Mouse (Mus musculus) spleen, postnatal 10 days (tissue): ENCODE measurements around the gene Atp5j2.

Source experiments
- DNase-seq, 2 experiments: peaks; one replicate each; pipeline ENCODE4 v3.0.0; 2021 to 2022; ENCODE audit warnings: low spot score in 2 of 2

Gene Atp5j2

GRCm38 (mm10) chr5:145201321-145201991 lies 9.6 kb upstream of the Atp5j2 start, which contains the start of gene Zkscan14:
Gene Zkscan14, minus strand, starts transcription at chr5:145201868.
- peak; percentile 64 to 88 for DNase-seq

GRCm38 (mm10) chr5:145200387-145200786 lies 8.5 kb upstream of the Atp5j2 start:
- DNase-seq, result no peak

- peak; percentile 90 to 95 for DNase-seq
Observed at GRCm38 (mm10) chr5:145190875-145191798, 725 bp downstream of the Atp5j2 start.

GRCm38 (mm10) chr5:145190373-145190772 lies 1.5 kb downstream of the Atp5j2 start:
- no peak for DNase-seq

- no peak for DNase-seq
Observed at GRCm38 (mm10) chr5:145189416-145189815, 2.4 kb downstream of the Atp5j2 start.

- no peak for DNase-seq
Observed at GRCm38 (mm10) chr5:145185244-145185643, 6.6 kb downstream of the Atp5j2 start.

GRCm38 (mm10) chr5:145178461-145178980 lies 13.3 kb downstream of the Atp5j2 start:
- no peak for DNase-seq

- DNase-seq, result no peak
Observed at GRCm38 (mm10) chr5:145167306-145167661, 24.6 kb downstream of the Atp5j2 start.

GRCm38 (mm10) chr5:145166536-145167305 lies 25.1 kb downstream of the Atp5j2 start, which contains the start of the genes Ptcd1 and Cpsf4:
Gene Ptcd1, minus strand, starts transcription at chr5:145167108.
Gene Cpsf4, plus strand, starts transcription at chr5:145167213.
- DNase-seq, result peak; percentile 99 to 100

GRCm38 (mm10) chr5:145165184-145165583 lies 26.7 kb downstream of the Atp5j2 start:
- DNase-seq, result no peak

- no peak for DNase-seq
Observed at GRCm38 (mm10) chr5:145164710-145165109, 27.2 kb downstream of the Atp5j2 start.

GRCm38 (mm10) chr5:145161361-145161760 lies 30.5 kb downstream of the Atp5j2 start:
- no peak for DNase-seq

- no peak for DNase-seq
Observed at GRCm38 (mm10) chr5:145152690-145153089, 39.2 kb downstream of the Atp5j2 start.

- no peak for DNase-seq
Observed at GRCm38 (mm10) chr5:145149294-145149693, 42.6 kb downstream of the Atp5j2 start.

- DNase-seq, result no peak
Observed at GRCm38 (mm10) chr5:145147748-145148147, 44.1 kb downstream of the Atp5j2 start.

- peak; percentile 53 to 54 for DNase-seq
Observed at GRCm38 (mm10) chr5:145140611-145141010, 51.3 kb downstream of the Atp5j2 start.

GRCm38 (mm10) chr5:145139571-145140519 lies 52.0 kb downstream of the Atp5j2 start, which contains the start of the genes Pdap1 and Bud31:
Gene Pdap1, minus strand, starts transcription at chr5:145140238.
Gene Bud31, plus strand, starts transcription at chr5:145140362.
- DNase-seq, result peak; percentile 95 to 99

- DNase-seq, result peak in 1 of 2 experiments; percentile 31
Observed at GRCm38 (mm10) chr5:145138836-145139235, 53.0 kb downstream of the Atp5j2 start.
